Mouse (Mus musculus): Measurements from ENCODE around the gene Gas7.

DNA sequence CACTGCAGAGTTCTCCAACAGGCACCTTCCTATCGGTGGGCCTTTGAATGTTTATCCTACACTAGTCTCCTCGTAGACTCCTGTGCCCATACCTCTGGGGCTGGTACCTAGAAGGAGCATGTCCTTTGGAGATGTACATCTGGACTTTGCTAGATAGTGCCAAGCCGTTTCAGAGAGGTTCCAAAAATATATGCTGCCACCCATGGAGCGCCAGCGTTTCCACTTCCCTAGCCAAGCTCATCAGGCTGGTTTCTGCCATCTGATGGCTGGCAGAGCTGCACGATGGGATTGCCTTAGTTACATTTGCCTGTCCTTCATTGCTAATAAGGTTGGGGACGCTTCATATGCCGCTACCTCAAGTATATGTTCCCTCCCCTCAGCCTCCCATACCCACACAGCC lies 97.2 kb downstream of the Gas7 start:
- no peak for TF ChIP-seq CTCF (IDR thresholded peaks at IDR 0.05; ENCODE audit: extremely low read depth, insufficient read depth, low read length)
- TF ChIP-seq POLR2A (IDR thresholded peaks at IDR 0.05; ENCODE audit: extremely low read depth, insufficient read depth, low read length) = no peak
